Mouse (Mus musculus) ES-Bruce4 (cell line): ENCODE measurements around the gene Park7.

ENCODE experiments used
- CTCF ChIP-seq: IDR thresholded peaks from one replicate; pipeline ENCODE4 v1.8.1; 2011; ENCODE audit warnings: low read depth, low read length
- POLR2A ChIP-seq: IDR thresholded peaks from one replicate; pipeline ENCODE4 v1.8.1; 2011; ENCODE audit warnings: low read length; ENCODE audit not compliant: insufficient read depth

GRCm38 (mm10) chr4:150875393-150875792 lies 38.8 kb downstream of the Park7 start:
- TF ChIP-seq CTCF, result no peak
- TF ChIP-seq POLR2A, result no peak
